8 mouse cellular contexts compared by ENCODE assay signal in the genomic region with DNA sequence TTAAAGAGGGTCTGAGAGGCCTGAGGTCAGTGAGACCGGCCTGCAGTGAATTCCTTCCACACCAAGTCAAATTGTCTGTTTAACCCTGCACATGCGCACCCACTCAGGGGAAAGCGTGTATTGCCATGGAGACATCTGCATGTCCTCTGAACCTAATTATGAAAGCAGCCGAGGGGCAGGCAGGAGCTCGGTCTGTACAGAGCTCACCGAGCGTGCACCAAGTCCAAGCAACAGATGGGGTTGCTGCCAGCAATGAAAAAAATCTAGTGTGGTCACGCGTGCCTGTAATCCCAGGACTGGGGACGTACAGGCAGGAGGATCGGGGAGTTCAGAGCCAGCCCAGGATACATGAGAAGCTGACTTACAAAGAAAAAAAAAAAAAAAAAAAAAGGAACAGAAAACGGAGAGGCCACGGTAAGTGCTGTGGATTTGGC. TPM values are rescaled to one million over a fixed set of nuclear protein-coding genes. Genes with fewer than 3 reads are reported as not detected.
DNase-seq lines count a peak whose midpoint lies in the region; ATAC-seq lines count a peak whose summit lies in the region.

No protein-coding gene starts in this region.

- no peaks in the 10 kb centered on the region for H3K9me3 ChIP-seq in heart, embryonic 10.5 days
- no peaks in the 10 kb centered on the region for H3K9me3 ChIP-seq in kidney, embryonic 15.5 days (replicated peaks)
- H3K9me3 ChIP-seq in liver, embryonic 15.5 days (replicated peaks) = no peaks in the 10 kb centered on the region

- DNase-seq in gastrocnemius, adult 18-20 months (ENCODE audit: low spot score) = peak; percentile 10
- no peak for DNase-seq in gastrocnemius, postnatal 25 days
- DNase-seq in heart, embryonic 10.5 days (ENCODE audit: low spot score) = no peak
- peak; percentile 84 for DNase-seq in retina, embryonic 14.5 days (ENCODE audit: low spot score)

- WGBS in heart, embryonic 10.5 days = 56% methylated on average over 13 of the region's 13 CpGs
- 26% methylated on average over 13 of the region's 13 CpGs for WGBS in kidney, embryonic 15.5 days
- WGBS in liver, embryonic 15.5 days (ENCODE audit: insufficient replicate concordance) = 66% methylated on average over 13 of the region's 13 CpGs

- H3K36me3 ChIP-seq in heart, embryonic 10.5 days = no peaks in the 10 kb centered on the region
- no peaks in the 10 kb centered on the region for H3K36me3 ChIP-seq in kidney, embryonic 15.5 days
- H3K36me3 ChIP-seq in liver, embryonic 15.5 days (replicated peaks) = peaks cover 8% of the 10 kb centered on the region; the same call in 1 of the 2 replicates

- ATAC-seq in common myeloid progenitor, adult 5-6 weeks (replicated peaks; ENCODE audit: low read depth, poor library complexity, severe bottlenecking) = peak; percentile 50
- peak; percentile 40 for ATAC-seq in kidney, embryonic 15.5 days (replicated peaks; ENCODE audit: low FRiP score)
- ATAC-seq in liver, embryonic 15.5 days (ENCODE audit: insufficient read depth) = 0 out of 2 replicates have a peak, but pooled peaks have one; percentile 23
- no peak for ATAC-seq in monocyte, adult 5-6 weeks (replicated peaks; ENCODE audit: insufficient number of reproducible peaks, low FRiP score, low TSS enrichment, poor library complexity, severe bottlenecking)

- H3K27me3 ChIP-seq in heart, embryonic 10.5 days (ENCODE audit: insufficient read depth, poor library complexity, severe bottlenecking) = no peaks in the 10 kb centered on the region
- no peaks in the 10 kb centered on the region for H3K27me3 ChIP-seq in kidney, embryonic 15.5 days
- no peaks in the 10 kb centered on the region for H3K27me3 ChIP-seq in liver, embryonic 15.5 days

- H3K4me2 ChIP-seq in kidney, embryonic 15.5 days = peak overlapping the region; percentile 51
- H3K4me2 ChIP-seq in liver, embryonic 15.5 days = peak overlapping the region; percentile 38; the same call in 1 of the 2 replicates

- peak overlapping the region; percentile 13; the same call in 1 of the 2 replicates for H3K4me3 ChIP-seq in heart, embryonic 10.5 days
- peak overlapping the region; percentile 30 for H3K4me3 ChIP-seq in kidney, embryonic 15.5 days (replicated peaks)
- no peak overlapping the region for H3K4me3 ChIP-seq in liver, embryonic 15.5 days (replicated peaks)

- no peak overlapping the region for H3K27ac ChIP-seq in heart, embryonic 10.5 days
- peak overlapping the region; percentile 5; the same call in 1 of the 2 replicates for H3K27ac ChIP-seq in kidney, embryonic 15.5 days
- H3K27ac ChIP-seq in liver, embryonic 15.5 days (replicated peaks) = no peak overlapping the region

- H3K4me1 ChIP-seq in heart, embryonic 10.5 days = peaks cover 13% of the 10 kb centered on the region; the same call in 1 of the 2 replicates
- peaks cover 21% of the 10 kb centered on the region for H3K4me1 ChIP-seq in kidney, embryonic 15.5 days
- H3K4me1 ChIP-seq in liver, embryonic 15.5 days (replicated peaks) = peaks cover 15% of the 10 kb centered on the region

- H3K9ac ChIP-seq in kidney, embryonic 15.5 days = no peak overlapping the region
- H3K9ac ChIP-seq in liver, embryonic 15.5 days = no peak overlapping the region

RNA-seq across cellular contexts. Expression of a gene that starts 32.7 kb away (rescaled TPM):
- 10 to 100 TPM; 12.4 to 14.2 TPM for total RNA-seq in gastrocnemius, adult 18-20 months (2021)
- 1 to 10 TPM; 7.2 to 7.6 TPM for total RNA-seq in gastrocnemius, postnatal 25 days (2021)
- total RNA-seq in common myeloid progenitor, adult 5-6 weeks (2017) = 5.1 and 11.6 TPM in 2 replicates
- polyA plus RNA-seq in heart, embryonic 10.5 days (2016; fragmentation: Nextera tagmentation; extraction: Ambion mirVana) = 1.00 and 1.0 TPM in 2 replicates
- polyA plus RNA-seq in kidney, embryonic 15.5 days (2015; fragmentation: Nextera tagmentation; extraction: Ambion mirVana) = 2.3 and 3.1 TPM in 2 replicates
- polyA plus RNA-seq in liver, embryonic 15.5 days (2015; fragmentation: Nextera tagmentation; extraction: Ambion mirVana) = 2.1 and 2.4 TPM in 2 replicates
- total RNA-seq in monocyte, adult 5-6 weeks (2017) = 25.9 to 36.8 TPM (median 29.9 TPM) in 3 replicates

RNA-seq across cellular contexts. Expression of a gene that starts 35.7 kb away (rescaled TPM):
- 1 to 10 TPM; 4.2 to 5.1 TPM for total RNA-seq in gastrocnemius, adult 18-20 months (2021)
- 1 to 10 TPM; 3.2 to 4.0 TPM for total RNA-seq in gastrocnemius, postnatal 25 days (2021)
- total RNA-seq in common myeloid progenitor, adult 5-6 weeks (2017) = 7.8 and 9.9 TPM in 2 replicates
- polyA plus RNA-seq in heart, embryonic 10.5 days (2016; fragmentation: Nextera tagmentation; extraction: Ambion mirVana) = 9.0 and 11.8 TPM in 2 replicates
- 11.0 and 12.3 TPM in 2 replicates for polyA plus RNA-seq in kidney, embryonic 15.5 days (2015; fragmentation: Nextera tagmentation; extraction: Ambion mirVana)
- polyA plus RNA-seq in liver, embryonic 15.5 days (2015; fragmentation: Nextera tagmentation; extraction: Ambion mirVana) = 5.6 and 5.7 TPM in 2 replicates
- total RNA-seq in monocyte, adult 5-6 weeks (2017) = 5.4 to 11.0 TPM (median 6.3 TPM) in 3 replicates

RNA-seq across cellular contexts. Expression of a gene that starts 57.5 kb away (rescaled TPM):
- 10 to 100 TPM; 32.2 to 34.1 TPM for total RNA-seq in gastrocnemius, adult 18-20 months (2021)
- total RNA-seq in gastrocnemius, postnatal 25 days (2021) = 10 to 100 TPM; 33.9 to 34.0 TPM
- 61.3 and 66.2 TPM in 2 replicates for total RNA-seq in common myeloid progenitor, adult 5-6 weeks (2017)
- polyA plus RNA-seq in heart, embryonic 10.5 days (2016; fragmentation: Nextera tagmentation; extraction: Ambion mirVana) = 11.0 and 12.0 TPM in 2 replicates
- 15.9 and 17.6 TPM in 2 replicates for polyA plus RNA-seq in kidney, embryonic 15.5 days (2015; fragmentation: Nextera tagmentation; extraction: Ambion mirVana)
- polyA plus RNA-seq in liver, embryonic 15.5 days (2015; fragmentation: Nextera tagmentation; extraction: Ambion mirVana) = 13.3 and 14.1 TPM in 2 replicates
- 272 to 301 TPM (median 295 TPM) in 3 replicates for total RNA-seq in monocyte, adult 5-6 weeks (2017)

Comparison
In these comparisons a context has a peak if more than half of its experiments do, and no peak if none do; other contexts are left out.
1. DNase-seq: peak in gastrocnemius, adult 18-20 months (single experiment) and retina, embryonic 14.5 days (single experiment); none in gastrocnemius, postnatal 25 days (single experiment) and heart, embryonic 10.5 days (single experiment).